Mouse (Mus musculus): ENCODE data around the gene Topaz1.
"Not testable (repeated sequence)": the region's sequence is repeated elsewhere in the genome, so short reads cannot be mapped to it uniquely, and the experiment has no call there.

Gene Topaz1

DNA sequence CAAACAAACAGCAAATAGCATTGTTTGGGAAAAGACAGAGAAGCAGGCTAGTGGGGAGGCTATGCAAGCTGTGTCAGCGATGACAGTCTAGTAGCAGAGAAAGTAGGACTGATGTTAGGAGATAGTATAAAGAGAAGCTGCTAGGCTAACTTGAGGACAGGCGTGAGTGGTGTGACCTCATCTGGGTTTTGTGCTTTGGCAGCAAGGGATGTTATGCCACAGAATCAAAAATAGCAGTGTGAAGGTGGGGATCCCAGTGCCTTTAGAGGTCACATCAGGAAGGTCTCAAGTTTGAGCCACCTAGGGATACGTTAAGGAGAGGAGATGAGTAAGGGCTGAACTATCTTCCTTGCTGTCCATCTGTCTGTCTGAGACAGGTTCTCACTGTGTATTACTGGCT lies 63.1 kb downstream of the Topaz1 start:
- ATAC-seq (ENCODE audit: low TSS enrichment), result no peak

DNA sequence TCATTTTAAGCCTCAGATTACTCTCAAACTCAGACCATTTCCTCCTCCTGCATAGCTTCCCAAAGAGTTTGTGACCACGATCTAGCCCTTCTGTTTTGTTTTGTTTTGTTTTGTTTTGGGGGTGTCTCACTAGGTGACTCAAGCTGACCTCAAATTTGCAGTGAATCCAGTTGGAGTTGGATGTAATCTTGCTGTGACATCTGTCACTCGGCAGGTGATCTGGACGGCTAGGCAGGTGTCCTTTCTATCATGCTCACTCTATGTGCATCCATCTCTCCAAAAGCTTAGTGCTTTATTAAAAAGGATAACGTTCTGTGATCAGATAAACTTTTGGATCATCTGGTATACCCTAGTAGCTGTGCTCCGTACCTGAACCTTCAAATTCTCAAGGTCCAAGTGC lies 65.2 kb downstream of the Topaz1 start:
- no peak for ATAC-seq (ENCODE audit: low TSS enrichment)

DNA sequence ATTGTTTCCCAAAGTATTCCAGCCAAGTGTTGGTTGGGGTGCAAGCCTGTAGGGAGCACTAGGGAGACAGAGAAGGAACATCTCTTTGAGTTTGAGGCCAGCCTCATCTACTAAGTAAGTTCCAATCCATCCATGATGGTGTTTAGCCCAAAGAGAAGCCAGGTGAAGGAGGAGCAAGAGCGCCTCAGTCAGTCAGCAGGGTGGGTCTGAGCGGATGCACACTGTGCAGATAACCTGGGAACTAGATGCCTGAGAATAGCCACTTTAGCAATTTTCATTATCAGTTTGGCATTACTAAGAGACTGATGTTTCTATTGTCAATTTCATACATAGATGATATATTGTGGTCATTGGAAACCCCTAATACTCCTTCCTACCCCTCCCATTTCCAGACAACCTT lies 67.6 kb downstream of the Topaz1 start:
- no peak for ATAC-seq (ENCODE audit: low TSS enrichment)

DNA sequence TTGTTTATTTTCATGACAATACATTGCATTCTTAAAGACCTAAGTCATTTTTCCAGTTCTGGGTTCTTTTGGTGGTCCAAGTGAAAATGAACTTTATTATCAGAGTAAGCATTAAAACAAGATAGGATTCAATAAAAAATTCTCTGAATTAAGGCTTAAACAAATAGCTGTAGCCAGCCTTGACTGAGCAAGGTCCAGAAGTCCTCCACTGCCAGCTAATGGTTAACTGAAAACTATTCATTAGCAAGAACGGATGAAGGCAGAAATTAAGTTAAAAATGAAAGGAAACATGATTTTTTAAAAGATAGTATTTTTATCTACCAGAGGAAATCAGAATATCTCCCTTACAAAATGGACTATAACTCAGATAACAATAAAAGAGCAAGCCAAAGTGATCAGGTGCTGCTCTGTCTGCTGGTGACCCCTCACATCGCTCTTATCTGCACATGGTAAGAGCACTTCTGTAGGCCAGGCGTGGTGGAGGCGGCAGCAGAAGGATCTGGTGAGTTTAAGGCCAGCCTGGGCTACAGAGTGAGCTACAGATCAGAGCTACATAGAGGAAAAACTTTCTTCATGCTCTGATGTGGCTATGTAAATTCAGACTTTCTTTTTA lies 68.2 kb downstream of the Topaz1 start:
- ATAC-seq (ENCODE audit: low TSS enrichment), result no peak

DNA sequence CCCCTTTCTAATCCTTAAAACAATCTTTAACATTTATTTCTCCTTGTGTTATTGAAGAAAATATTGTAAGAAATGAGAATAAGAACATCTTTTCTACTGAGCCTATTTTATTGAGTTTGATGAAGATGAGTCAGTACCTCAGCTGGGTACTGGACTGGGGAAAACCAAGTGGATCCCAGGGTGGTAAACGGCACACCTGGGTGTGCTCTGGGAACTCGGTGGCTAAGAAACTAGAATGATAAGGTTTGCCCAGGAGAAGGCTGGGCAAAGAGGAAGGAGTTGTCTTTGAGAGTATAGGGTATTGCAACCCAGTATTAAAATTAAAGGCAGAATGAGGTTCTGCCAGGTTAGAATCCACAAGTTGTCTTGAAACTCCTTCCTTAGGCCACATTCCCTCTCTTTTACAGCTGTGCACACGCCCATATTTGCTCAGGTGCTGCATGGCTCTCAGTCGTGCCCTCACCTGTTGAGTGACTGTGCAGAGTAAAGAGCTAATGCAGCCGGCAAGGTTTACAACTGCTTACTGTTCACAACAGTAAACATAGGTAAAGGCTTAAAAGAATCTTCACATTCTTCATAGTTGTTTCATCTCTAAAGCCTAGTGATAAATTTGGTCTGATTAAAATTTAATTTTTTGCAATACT lies 76.3 kb downstream of the Topaz1 start:
- no peak for ATAC-seq (ENCODE audit: low TSS enrichment)

DNA sequence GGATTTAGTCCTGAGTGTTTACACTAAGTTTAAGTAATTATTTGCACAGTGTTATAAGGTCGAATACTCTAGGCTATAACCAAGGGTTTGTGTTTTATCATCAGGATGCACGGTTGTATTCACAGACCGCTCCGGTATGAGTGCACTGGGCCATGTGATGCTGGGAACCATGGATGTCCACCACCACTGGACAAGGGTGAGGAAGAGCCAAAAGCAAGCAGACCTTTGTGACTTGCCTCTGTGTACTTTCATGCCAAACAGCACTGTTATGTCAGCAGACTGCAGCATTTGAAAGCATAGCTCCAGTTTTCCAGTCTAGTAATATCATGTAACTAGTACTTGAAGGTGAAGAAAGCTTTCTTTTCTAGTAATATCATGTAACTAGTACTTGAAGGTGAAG lies 79.6 kb downstream of the Topaz1 start:
- ATAC-seq (ENCODE audit: low TSS enrichment), result no peak

DNA sequence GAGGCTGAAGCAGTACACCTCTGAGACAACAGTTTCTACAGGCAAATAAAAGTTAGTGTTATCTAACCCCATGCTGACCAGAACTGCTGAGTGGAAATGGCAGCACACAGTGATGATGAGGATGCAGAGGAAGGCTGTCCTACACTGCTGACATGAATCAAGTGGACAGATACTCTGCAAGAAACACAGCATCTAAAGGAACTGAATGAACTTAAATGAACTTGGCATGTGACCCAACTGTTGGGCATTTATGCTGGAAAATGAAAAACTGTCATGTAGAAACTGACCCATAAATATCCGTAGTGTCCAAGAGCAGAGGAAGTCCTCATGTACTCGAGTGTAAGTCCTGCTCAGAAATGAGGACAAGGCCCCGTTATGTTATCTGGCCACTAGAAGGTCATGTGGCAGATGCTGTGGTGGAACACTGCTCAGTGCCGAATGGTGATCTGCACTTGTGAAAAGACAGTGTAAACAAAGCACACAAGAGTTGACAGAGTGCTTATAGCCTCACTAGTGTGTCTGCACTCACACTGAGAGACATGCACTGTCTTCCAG lies 82.8 kb downstream of the Topaz1 start:
- ATAC-seq (ENCODE audit: low TSS enrichment), result no peak

DNA sequence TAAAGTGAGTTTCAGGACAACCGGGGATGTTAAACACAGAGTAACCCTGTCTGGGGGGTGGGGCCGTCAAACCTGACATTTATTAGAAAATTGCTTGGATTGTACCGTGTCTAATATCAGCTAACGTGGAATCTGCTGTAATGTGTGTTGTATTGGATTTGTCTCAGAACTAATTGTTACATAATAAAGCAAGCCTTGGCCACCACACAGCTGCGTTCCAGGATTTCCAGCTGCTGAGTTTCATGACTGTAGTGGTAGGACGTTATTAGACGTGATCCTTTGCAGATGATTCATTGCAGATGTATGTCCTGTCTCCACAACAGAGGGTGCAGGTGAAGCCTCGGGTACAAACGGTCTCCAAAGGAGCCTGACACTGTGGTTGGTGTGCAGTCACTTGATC lies 89.0 kb downstream of the Topaz1 start:
- no peak for ATAC-seq (ENCODE audit: low TSS enrichment)

DNA sequence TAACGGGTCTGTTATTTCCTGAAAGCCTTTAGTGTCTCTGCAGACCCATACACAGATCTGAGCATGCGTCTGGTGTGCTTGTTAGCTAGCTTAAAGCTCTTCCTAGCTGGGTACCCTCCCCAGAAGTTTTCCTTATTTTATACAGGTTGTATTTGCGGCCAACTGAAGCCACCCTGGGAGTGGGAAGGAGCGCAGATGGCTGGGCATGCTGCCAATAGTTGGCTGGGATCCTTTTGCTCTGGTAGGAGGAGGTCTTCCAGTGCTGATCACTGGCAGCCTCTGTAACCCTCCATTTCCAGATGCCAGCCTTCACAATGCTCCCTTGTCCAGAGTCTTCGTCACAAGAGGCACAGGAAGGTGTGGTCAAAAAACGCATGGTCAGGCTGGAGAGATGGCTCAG lies 89.6 kb downstream of the Topaz1 start:
- peak; percentile 74 for ATAC-seq (ENCODE audit: low TSS enrichment)

DNA sequence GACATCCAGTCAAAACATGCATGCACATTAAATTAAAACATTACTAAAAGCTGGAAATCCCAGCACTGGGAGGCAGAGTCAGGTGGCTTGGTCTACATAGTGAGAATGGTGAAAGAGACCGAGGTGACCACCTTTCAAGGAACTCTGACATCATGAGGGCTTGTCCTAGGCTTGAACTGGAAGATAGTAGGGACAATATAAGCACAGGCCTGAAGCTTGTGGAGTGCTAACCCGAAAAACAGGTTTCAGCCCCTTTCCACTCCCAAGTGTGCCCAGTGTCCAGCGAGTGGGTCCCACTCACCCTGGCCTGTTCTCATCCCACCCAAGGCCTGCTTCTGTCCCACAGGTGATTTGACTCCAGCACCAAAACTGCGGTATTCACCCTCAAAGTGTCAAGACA lies 90.1 kb downstream of the Topaz1 start:
- ATAC-seq (ENCODE audit: low TSS enrichment), result no peak

DNA sequence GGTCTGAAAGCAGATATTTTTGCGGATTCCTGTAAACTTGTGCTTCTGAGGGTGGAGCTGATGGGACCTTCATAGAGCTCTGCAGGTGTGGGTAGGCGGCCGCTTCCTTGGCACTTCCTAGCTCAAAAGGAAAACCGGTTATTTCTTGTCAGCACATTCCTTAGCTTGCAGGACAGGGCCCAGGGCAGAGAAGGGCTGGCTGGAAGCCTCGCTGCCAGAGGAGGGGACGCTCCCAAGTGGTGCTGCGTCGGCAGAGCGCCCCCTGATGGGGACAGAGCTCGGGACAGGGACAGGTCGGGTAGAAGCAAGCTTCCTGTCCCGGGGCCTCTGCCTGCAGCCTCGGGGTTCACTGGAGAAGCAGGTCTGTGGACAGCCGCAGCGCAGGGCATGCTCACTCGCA lies 90.5 kb downstream of the Topaz1 start:
- ATAC-seq (ENCODE audit: low TSS enrichment), result peak; percentile 44

DNA sequence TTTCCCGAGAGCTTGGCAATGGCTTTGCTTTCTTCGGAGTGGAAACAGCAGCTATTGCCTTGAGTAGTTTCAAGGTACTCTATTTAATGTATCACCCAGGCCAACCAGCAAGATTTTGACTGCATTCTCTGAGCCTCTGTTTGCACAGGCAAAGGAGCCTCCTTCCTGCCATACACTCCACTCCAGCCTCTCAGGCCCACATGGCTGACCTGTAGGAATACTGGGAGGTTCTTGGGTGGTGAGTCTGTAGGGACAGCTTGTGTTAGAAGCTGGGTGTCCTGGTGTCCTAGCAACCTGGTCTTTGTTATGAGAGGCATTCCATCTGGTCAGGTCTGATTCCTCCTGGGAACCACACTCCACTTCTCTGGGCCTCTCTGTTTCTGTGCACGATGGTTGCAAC lies 96.6 kb downstream of the Topaz1 start, which contains the start of gene Gm35549:
Gm35549 (minus strand) TSS at position 276 of the 400 bp plus-strand sequence.
- no peak for ATAC-seq (ENCODE audit: low TSS enrichment)

DNA sequence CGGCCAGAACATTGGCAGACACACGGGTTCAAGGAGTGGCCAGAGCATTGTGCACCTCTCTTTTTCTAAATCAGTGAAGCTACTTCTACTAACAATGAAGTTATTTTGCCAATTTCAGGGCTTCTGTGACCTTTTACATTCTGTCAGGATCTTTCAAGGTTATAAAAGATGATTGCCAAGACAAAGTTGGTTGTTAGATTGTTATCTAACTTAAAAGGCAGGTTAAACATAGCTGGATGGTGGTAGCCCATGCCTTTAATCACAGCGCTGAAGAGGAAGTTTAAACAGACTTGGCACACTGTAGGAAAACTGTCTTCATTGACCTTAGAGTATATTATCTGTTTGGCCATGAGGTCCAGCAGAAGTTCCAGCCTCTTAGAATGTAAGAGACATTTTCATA lies 98.5 kb downstream of the Topaz1 start:
- no peak for ATAC-seq (ENCODE audit: low TSS enrichment)

DNA sequence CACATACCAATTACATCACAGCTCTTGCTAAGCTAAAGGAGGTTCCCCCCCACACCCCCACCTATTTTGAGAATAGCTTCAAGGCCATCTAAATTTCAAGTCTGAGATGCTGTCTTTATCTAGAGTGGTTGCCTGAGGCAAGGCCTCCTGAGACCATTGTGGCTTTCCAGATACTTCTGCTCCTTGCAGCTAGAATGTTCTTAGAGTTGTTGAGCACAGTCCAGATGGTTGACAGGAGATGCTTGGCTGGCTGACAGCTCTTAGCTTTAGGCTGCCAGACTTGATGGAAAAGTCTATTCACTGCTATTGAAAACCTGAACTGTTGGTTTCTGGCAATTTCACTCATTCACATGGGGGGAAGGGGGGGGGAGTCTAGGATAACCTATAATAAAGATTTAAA lies 99.0 kb downstream of the Topaz1 start:
- ATAC-seq (ENCODE audit: low TSS enrichment), result peak; percentile 86

DNA sequence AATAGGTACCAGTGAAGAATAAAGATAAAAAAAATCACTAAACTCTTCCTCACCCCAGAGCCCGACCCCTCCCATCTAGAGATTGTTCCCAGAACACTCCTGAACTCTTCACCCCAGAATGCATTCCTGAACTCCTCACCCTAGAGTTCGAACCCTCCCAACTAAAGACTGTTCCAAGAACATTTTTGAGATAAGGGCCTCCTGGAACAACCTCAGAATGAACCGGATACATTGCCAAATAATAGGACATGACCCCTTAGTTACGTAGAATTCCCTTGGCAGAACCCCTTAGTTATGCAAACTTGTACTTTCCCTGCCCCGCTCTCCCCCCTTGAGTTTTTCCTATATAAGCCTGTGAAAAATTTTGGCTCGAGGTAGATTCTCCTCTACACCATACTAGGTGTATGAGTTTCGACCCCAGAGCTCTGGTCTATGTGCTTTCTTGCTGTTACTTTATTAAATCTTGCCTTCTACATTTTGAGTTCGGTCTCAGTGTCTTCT lies 100.7 kb downstream of the Topaz1 start:
- not testable (repeated sequence) for ATAC-seq (ENCODE audit: low TSS enrichment)
